Mouse (Mus musculus): ENCODE results near the gene Wdr18.

GRCm38 (mm10) chr10:79959847-79960601 lies at the start of gene Wdr18:
- peak; percentile 97 for TF ChIP-seq CTCF (IDR thresholded peaks at IDR 0.05; ENCODE audit: extremely low read depth, insufficient read depth, low read length)
- TF ChIP-seq POLR2A (IDR thresholded peaks at IDR 0.05; ENCODE audit: extremely low read depth, insufficient read depth, low read length) = peak; percentile 69; the same call in 1 of the 2 replicates

Measured in cortical plate, adult 2 months (tissue).